Mouse (Mus musculus) right cerebral cortex, postnatal 14 days (tissue): ENCODE data around the gene Svbp.
A peak's percentile ranks its signal among the peaks of the same experiment; 100 is the strongest.

Source experiments
- DNase-seq: peaks from one replicate; pipeline ENCODE4 v3.0.0; 2022

Gene Svbp

GRCm38 (mm10) chr4:119191273-119191672 lies 3.8 kb upstream of the Svbp start:
- no peak for DNase-seq

GRCm38 (mm10) chr4:119192757-119193156 lies 2.3 kb upstream of the Svbp start:
- no peak for DNase-seq

GRCm38 (mm10) chr4:119195582-119196320 lies 645 bp downstream of the Svbp start:
- DNase-seq, result no peak

GRCm38 (mm10) chr4:119198105-119198504 lies 3.0 kb downstream of the Svbp start:
- DNase-seq, result no peak

GRCm38 (mm10) chr4:119204672-119205071 lies 9.6 kb downstream of the Svbp start:
- DNase-seq, result peak; percentile 70

- DNase-seq, result no peak
Measured at GRCm38 (mm10) chr4:119216667-119217066, 21.6 kb downstream of the Svbp start.

- DNase-seq, result no peak
Measured at GRCm38 (mm10) chr4:119218169-119218568, 23.1 kb downstream of the Svbp start, which contains the start of gene Tmem269. TSS of gene Tmem269 (minus strand) at chr4:119218217.

- DNase-seq, result no peak
Measured at GRCm38 (mm10) chr4:119223696-119224095, 28.6 kb downstream of the Svbp start.

GRCm38 (mm10) chr4:119224534-119224933 lies 29.4 kb downstream of the Svbp start:
- DNase-seq, result no peak

- no peak for DNase-seq
Measured at GRCm38 (mm10) chr4:119225719-119226118, 30.6 kb downstream of the Svbp start.

GRCm38 (mm10) chr4:119226751-119227150 lies 31.6 kb downstream of the Svbp start:
- DNase-seq, result no peak

GRCm38 (mm10) chr4:119232410-119233255 lies 37.5 kb downstream of the Svbp start, which contains the start of the genes AU022252 and P3h1:
TSS of gene AU022252 (minus strand) at chr4:119232712.
TSS of gene P3h1 (plus strand) at chr4:119232915.
- DNase-seq, result peak; percentile 96

- peak; percentile 47 for DNase-seq
Measured at GRCm38 (mm10) chr4:119233256-119233901, 38.3 kb downstream of the Svbp start.

- DNase-seq, result no peak
Measured at GRCm38 (mm10) chr4:119234348-119234747, 39.2 kb downstream of the Svbp start.

- no peak for DNase-seq
Measured at GRCm38 (mm10) chr4:119238661-119239060, 43.6 kb downstream of the Svbp start.

- DNase-seq, result no peak
Measured at GRCm38 (mm10) chr4:119239181-119239682, 44.1 kb downstream of the Svbp start.

- peak; percentile 60 for DNase-seq
Measured at GRCm38 (mm10) chr4:119241664-119242063, 46.6 kb downstream of the Svbp start.

- no peak for DNase-seq
Measured at GRCm38 (mm10) chr4:119242571-119242970, 47.5 kb downstream of the Svbp start.

- DNase-seq, result peak; percentile 36
Measured at GRCm38 (mm10) chr4:119244468-119245240, 49.5 kb downstream of the Svbp start.

- DNase-seq, result peak; percentile 51
Measured at GRCm38 (mm10) chr4:119245556-119245955, 50.5 kb downstream of the Svbp start.

- DNase-seq, result no peak
Measured at GRCm38 (mm10) chr4:119245961-119246360, 50.9 kb downstream of the Svbp start.

- DNase-seq, result no peak
Measured at GRCm38 (mm10) chr4:119246688-119247225, 51.7 kb downstream of the Svbp start.
